Mouse (Mus musculus): ENCODE data around the gene Myoz2.

DNA sequence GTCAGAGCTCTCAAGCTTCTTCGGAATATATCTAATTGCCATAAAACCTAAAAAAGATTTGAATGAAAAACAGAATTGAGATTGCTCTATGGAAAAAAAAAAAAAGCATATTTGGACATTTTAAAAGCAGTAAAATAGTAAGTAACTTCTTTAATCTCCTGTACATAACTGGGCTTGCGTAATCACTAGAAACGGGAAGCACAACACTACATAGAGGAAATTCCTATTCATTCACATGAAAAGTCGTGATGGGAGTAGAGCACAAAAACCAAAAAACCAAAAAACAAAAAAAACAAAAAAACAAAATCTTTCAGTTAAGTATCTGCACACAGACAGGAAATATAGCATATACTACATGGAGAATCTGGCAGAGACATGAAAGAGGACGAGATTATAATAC lies 70.5 kb downstream of the Myoz2 start:
- TF ChIP-seq CTCF (IDR thresholded peaks at IDR 0.05; ENCODE audit: extremely low read depth, insufficient read depth, insufficient read length, insufficient replicate concordance) (no peak), POLR2A (IDR thresholded peaks at IDR 0.05; ENCODE audit: low read depth, low read length) (no peak)

All from spleen, adult 2 months (tissue).